Mouse (Mus musculus) fat pad, adult 2 months (tissue): Measurements from ENCODE around the gene Slc38a1.
"Not testable (repeated sequence)": the region's sequence is repeated elsewhere in the genome, so short reads cannot be mapped to it uniquely, and the experiment has no call there.

ENCODE experiments used
- DNase-seq: peaks from one replicate; pipeline ENCODE4 v3.0.0-alpha.2; 2011; ENCODE audit warnings: low read depth, low spot score; ENCODE audit errors: extremely low read depth

Slc38a1 gene

GRCm38 (mm10) chr15:96658275-96658602 lies 15.5 kb upstream of the Slc38a1 start:
- no peak for DNase-seq

- no peak for DNase-seq
Measured at GRCm38 (mm10) chr15:96657576-96658274, 15.0 kb upstream of the Slc38a1 start.

GRCm38 (mm10) chr15:96655514-96655913 lies 12.8 kb upstream of the Slc38a1 start:
- DNase-seq = no peak

GRCm38 (mm10) chr15:96654714-96655113 lies 12.0 kb upstream of the Slc38a1 start:
- DNase-seq = no peak

GRCm38 (mm10) chr15:96653011-96653410 lies 10.3 kb upstream of the Slc38a1 start:
- no peak for DNase-seq

GRCm38 (mm10) chr15:96652531-96652930 lies 9.8 kb upstream of the Slc38a1 start:
- DNase-seq = no peak

GRCm38 (mm10) chr15:96647376-96647775 lies 4.7 kb upstream of the Slc38a1 start:
- no peak for DNase-seq

GRCm38 (mm10) chr15:96641821-96642435 lies 785 bp downstream of the Slc38a1 start:
- DNase-seq = no peak

GRCm38 (mm10) chr15:96641111-96641820 lies 1.4 kb downstream of the Slc38a1 start:
- DNase-seq = no peak

GRCm38 (mm10) chr15:96640291-96640985 lies 2.3 kb downstream of the Slc38a1 start:
- no peak for DNase-seq

- no peak for DNase-seq
Measured at GRCm38 (mm10) chr15:96639630-96640029, 3.1 kb downstream of the Slc38a1 start.

GRCm38 (mm10) chr15:96638656-96639055 lies 4.1 kb downstream of the Slc38a1 start:
- no peak for DNase-seq

- no peak for DNase-seq
Measured at GRCm38 (mm10) chr15:96638173-96638572, 4.5 kb downstream of the Slc38a1 start.

- no peak for DNase-seq
Measured at GRCm38 (mm10) chr15:96634670-96635405, 7.9 kb downstream of the Slc38a1 start.

GRCm38 (mm10) chr15:96632201-96632600 lies 10.5 kb downstream of the Slc38a1 start:
- no peak for DNase-seq

GRCm38 (mm10) chr15:96631107-96631718 lies 11.5 kb downstream of the Slc38a1 start:
- no peak for DNase-seq

GRCm38 (mm10) chr15:96628256-96628655 lies 14.5 kb downstream of the Slc38a1 start:
- no peak for DNase-seq

- DNase-seq = no peak
Measured at GRCm38 (mm10) chr15:96626871-96627270, 15.8 kb downstream of the Slc38a1 start.

GRCm38 (mm10) chr15:96625012-96625411 lies 17.7 kb downstream of the Slc38a1 start:
- DNase-seq = not testable (repeated sequence)

- DNase-seq = no peak
Measured at GRCm38 (mm10) chr15:96622376-96622775, 20.3 kb downstream of the Slc38a1 start.
